Mouse (Mus musculus): ENCODE data around the gene Krtap22-2. TPM values are rescaled to one million over a fixed set of nuclear protein-coding genes. Genes with fewer than 3 reads are reported as not detected.

Krtap22-2 gene
- polyA plus RNA-seq (2014; fragmentation: Illumina TruSeq; extraction: RNeasy Lipid Tissue Mini Kit (QIAGEN cat#74804); ENCODE audit: low read depth, low replicate concordance): not detected

DNA sequence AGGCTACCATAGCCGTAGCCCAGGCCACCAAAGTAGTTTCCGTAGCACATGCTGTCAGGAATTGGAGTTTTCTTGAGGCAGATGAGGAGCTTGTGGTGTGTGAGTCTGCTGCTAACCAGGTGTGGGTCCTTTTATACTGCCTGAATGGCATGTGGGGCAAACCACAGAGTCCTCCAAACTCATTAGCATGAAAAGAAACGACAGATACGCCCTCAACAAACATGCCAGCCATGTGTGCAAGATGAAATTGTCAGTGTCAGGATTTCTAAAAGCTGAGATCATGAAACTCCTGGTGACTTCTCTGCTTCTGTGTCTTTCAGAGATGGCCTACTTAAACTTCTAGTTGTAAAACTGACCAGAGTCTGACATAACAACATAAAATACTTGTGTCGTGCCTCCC, at the start of gene Krtap22-2:
TSS of gene Krtap22-2 (minus strand) at position 101 of the 400 bp plus-strand sequence.

DNA sequence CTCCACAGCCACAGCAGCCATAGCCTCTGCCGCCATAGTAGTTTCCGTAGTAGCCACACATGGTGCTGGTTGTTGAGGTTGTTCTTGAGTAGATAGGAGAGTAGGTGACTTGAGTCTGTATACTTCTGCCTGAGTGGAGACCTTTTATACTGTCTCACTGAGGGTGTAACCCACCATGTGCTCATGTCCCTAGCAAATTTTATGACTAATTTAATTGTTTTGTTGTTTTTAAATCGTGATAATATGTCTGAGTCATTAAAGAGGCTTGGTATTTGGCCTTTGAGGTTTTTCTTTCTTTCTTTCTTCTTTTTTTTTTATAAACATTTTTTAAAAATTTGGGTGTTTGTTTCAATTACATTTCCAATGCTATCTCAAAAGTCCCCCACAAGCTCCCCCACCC, 37.2 kb upstream of the Krtap22-2 start, which contains the start of gene Krtap6-5:
TSS of gene Krtap6-5 (minus strand) at position 101 of the 400 bp plus-strand sequence.

DNA sequence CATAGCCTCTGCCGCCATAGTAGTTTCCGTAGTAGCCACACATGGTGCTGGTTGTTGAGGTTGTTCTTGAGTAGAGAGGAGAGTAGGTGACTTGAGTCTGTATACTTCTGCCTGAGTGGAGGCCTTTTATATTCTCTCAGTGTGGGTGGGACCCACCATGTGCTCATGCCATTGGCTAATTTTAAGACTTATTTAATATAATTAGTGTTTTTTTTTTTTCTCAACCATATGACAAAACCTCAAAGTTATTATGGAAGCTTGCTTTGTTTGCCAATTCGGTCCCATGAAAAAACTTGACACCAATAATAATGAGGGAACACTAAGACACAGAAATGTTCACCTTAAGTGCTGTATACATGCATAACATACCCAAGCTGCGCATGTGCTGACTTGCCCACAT, 30.8 kb upstream of the Krtap22-2 start, which contains the start of gene Gm10228:
TSS of gene Gm10228 (minus strand) at position 101 of the 400 bp plus-strand sequence.

DNA sequence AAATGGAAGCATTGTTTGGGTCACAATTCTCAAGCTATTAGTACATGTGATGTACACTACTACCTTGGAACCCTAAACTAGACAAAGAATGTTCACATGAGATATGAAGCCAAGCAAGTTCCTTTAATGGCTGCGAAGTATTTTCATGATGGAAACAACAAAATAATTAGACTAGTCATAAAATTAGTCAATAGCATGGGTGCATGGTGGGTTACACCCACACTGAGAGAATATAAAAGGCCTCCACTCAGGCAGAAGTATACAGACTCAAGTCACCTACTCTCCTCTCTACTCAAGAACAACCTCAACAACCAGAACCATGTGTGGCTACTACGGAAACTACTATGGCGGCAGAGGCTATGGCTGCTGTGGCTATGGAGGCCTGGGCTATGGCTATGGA, 20.8 kb upstream of the Krtap22-2 start, which contains the start of gene Krtap6-1:
TSS of gene Krtap6-1 (plus strand) at position 301 of the 400 bp plus-strand sequence.

GRCm38 (mm10) chr16:89014984-89015383, 4.4 kb upstream of the Krtap22-2 start, which contains the start of gene Gm10229:
Gene Gm10229, plus strand, starts transcription at chr16:89015284.

GRCm38 (mm10) chr16:88962773-88963172, 47.8 kb downstream of the Krtap22-2 start, which contains the start of gene Krtap16-3:
Gene Krtap16-3, minus strand, starts transcription at chr16:88962873.

Other genes with a start within 250 kb of the Krtap22-2 start
- not detected for gene 2310057N15Rik, start 236.6 kb downstream of the Krtap22-2 start, polyA plus RNA-seq (2014; fragmentation: Illumina TruSeq; extraction: RNeasy Lipid Tissue Mini Kit (QIAGEN cat#74804); ENCODE audit: low read depth, low replicate concordance)
- not detected for gene Gm5965, start 232.9 kb downstream of the Krtap22-2 start, polyA plus RNA-seq (2014; fragmentation: Illumina TruSeq; extraction: RNeasy Lipid Tissue Mini Kit (QIAGEN cat#74804); ENCODE audit: low read depth, low replicate concordance)
- gene Gm20741, start 198.5 kb downstream of the Krtap22-2 start, polyA plus RNA-seq (2014; fragmentation: Illumina TruSeq; extraction: RNeasy Lipid Tissue Mini Kit (QIAGEN cat#74804); ENCODE audit: low read depth, low replicate concordance): not detected
- not detected for gene Krtap15, start 190.5 kb downstream of the Krtap22-2 start, polyA plus RNA-seq (2014; fragmentation: Illumina TruSeq; extraction: RNeasy Lipid Tissue Mini Kit (QIAGEN cat#74804); ENCODE audit: low read depth, low replicate concordance)
- gene Krtap14, start 184.6 kb downstream of the Krtap22-2 start, polyA plus RNA-seq (2014; fragmentation: Illumina TruSeq; extraction: RNeasy Lipid Tissue Mini Kit (QIAGEN cat#74804); ENCODE audit: low read depth, low replicate concordance): not detected
- not detected for gene Krtap19-1, start 141.3 kb downstream of the Krtap22-2 start, polyA plus RNA-seq (2014; fragmentation: Illumina TruSeq; extraction: RNeasy Lipid Tissue Mini Kit (QIAGEN cat#74804); ENCODE audit: low read depth, low replicate concordance)
- gene Krtap19-2, start 136.5 kb downstream of the Krtap22-2 start, polyA plus RNA-seq (2014; fragmentation: Illumina TruSeq; extraction: RNeasy Lipid Tissue Mini Kit (QIAGEN cat#74804); ENCODE audit: low read depth, low replicate concordance): not detected
- gene Krtap19-3, start 132.7 kb downstream of the Krtap22-2 start, polyA plus RNA-seq (2014; fragmentation: Illumina TruSeq; extraction: RNeasy Lipid Tissue Mini Kit (QIAGEN cat#74804); ENCODE audit: low read depth, low replicate concordance): not detected
- not detected for gene Krtap19-4, start 125.7 kb downstream of the Krtap22-2 start, polyA plus RNA-seq (2014; fragmentation: Illumina TruSeq; extraction: RNeasy Lipid Tissue Mini Kit (QIAGEN cat#74804); ENCODE audit: low read depth, low replicate concordance)
- not detected for gene Krtap19-5, start 114.3 kb downstream of the Krtap22-2 start, polyA plus RNA-seq (2014; fragmentation: Illumina TruSeq; extraction: RNeasy Lipid Tissue Mini Kit (QIAGEN cat#74804); ENCODE audit: low read depth, low replicate concordance)
- not detected for gene Krtap19-9b, start 78.5 kb downstream of the Krtap22-2 start, polyA plus RNA-seq (2014; fragmentation: Illumina TruSeq; extraction: RNeasy Lipid Tissue Mini Kit (QIAGEN cat#74804); ENCODE audit: low read depth, low replicate concordance)
- not detected for gene Krtap16-3, start 47.9 kb downstream of the Krtap22-2 start, polyA plus RNA-seq (2014; fragmentation: Illumina TruSeq; extraction: RNeasy Lipid Tissue Mini Kit (QIAGEN cat#74804); ENCODE audit: low read depth, low replicate concordance)
- gene Gm10229, start 4.5 kb upstream of the Krtap22-2 start, polyA plus RNA-seq (2014; fragmentation: Illumina TruSeq; extraction: RNeasy Lipid Tissue Mini Kit (QIAGEN cat#74804); ENCODE audit: low read depth, low replicate concordance): not detected
- gene Krtap6-1, start 20.9 kb upstream of the Krtap22-2 start, polyA plus RNA-seq (2014; fragmentation: Illumina TruSeq; extraction: RNeasy Lipid Tissue Mini Kit (QIAGEN cat#74804); ENCODE audit: low read depth, low replicate concordance): not detected
- not detected for gene Gm10228, start 30.7 kb upstream of the Krtap22-2 start, polyA plus RNA-seq (2014; fragmentation: Illumina TruSeq; extraction: RNeasy Lipid Tissue Mini Kit (QIAGEN cat#74804); ENCODE audit: low read depth, low replicate concordance)
- gene Krtap6-5, start 37.1 kb upstream of the Krtap22-2 start, polyA plus RNA-seq (2014; fragmentation: Illumina TruSeq; extraction: RNeasy Lipid Tissue Mini Kit (QIAGEN cat#74804); ENCODE audit: low read depth, low replicate concordance): not detected
- gene 1110025L11Rik, start 53.2 kb upstream of the Krtap22-2 start, polyA plus RNA-seq (2014; fragmentation: Illumina TruSeq; extraction: RNeasy Lipid Tissue Mini Kit (QIAGEN cat#74804); ENCODE audit: low read depth, low replicate concordance): not detected
- not detected for gene Krtap6-3, start 73.3 kb upstream of the Krtap22-2 start, polyA plus RNA-seq (2014; fragmentation: Illumina TruSeq; extraction: RNeasy Lipid Tissue Mini Kit (QIAGEN cat#74804); ENCODE audit: low read depth, low replicate concordance)
- gene Gm6358, start 130.1 kb upstream of the Krtap22-2 start, polyA plus RNA-seq (2014; fragmentation: Illumina TruSeq; extraction: RNeasy Lipid Tissue Mini Kit (QIAGEN cat#74804); ENCODE audit: low read depth, low replicate concordance): not detected
- not detected for gene Gm10061, start 140.3 kb upstream of the Krtap22-2 start, polyA plus RNA-seq (2014; fragmentation: Illumina TruSeq; extraction: RNeasy Lipid Tissue Mini Kit (QIAGEN cat#74804); ENCODE audit: low read depth, low replicate concordance)
- gene Gm9789, start 147.2 kb upstream of the Krtap22-2 start, polyA plus RNA-seq (2014; fragmentation: Illumina TruSeq; extraction: RNeasy Lipid Tissue Mini Kit (QIAGEN cat#74804); ENCODE audit: low read depth, low replicate concordance): not detected
- not detected for gene Gm7735, start 158.7 kb upstream of the Krtap22-2 start, polyA plus RNA-seq (2014; fragmentation: Illumina TruSeq; extraction: RNeasy Lipid Tissue Mini Kit (QIAGEN cat#74804); ENCODE audit: low read depth, low replicate concordance)
- gene 1110057P08Rik, start 164.0 kb upstream of the Krtap22-2 start, polyA plus RNA-seq (2014; fragmentation: Illumina TruSeq; extraction: RNeasy Lipid Tissue Mini Kit (QIAGEN cat#74804); ENCODE audit: low read depth, low replicate concordance): not detected
- gene Krtap20-2, start 195.1 kb upstream of the Krtap22-2 start, polyA plus RNA-seq (2014; fragmentation: Illumina TruSeq; extraction: RNeasy Lipid Tissue Mini Kit (QIAGEN cat#74804); ENCODE audit: low read depth, low replicate concordance): not detected